Mouse (Mus musculus) CH12F3 (cell line): Measurements from ENCODE around the gene Tsc22d2.

Experiments
- in situ Hi-C: fragments of 300-500 bp; cut with MboI; formaldehyde crosslinking; loops from 2 replicates; pipeline ENCODE4 v1.14.3; 2020; ENCODE audit warnings: low sequenced_read_pairs

Tsc22d2 gene

GRCm38 (mm10) chr3:58508020-58508750, 93.7 kb downstream of the Tsc22d2 start:
- in situ Hi-C loops, result loop anchor here (25.0 kb wide), 1 partner anchor 179 kb away; the partner anchor contains the start of gene Siah2

- in situ Hi-C loops, result loop anchor here (25.0 kb wide), 1 partner anchor 176 kb away; the partner anchor contains the start of gene Siah2
These were observed 97.1 kb downstream of the Tsc22d2 start for GRCm38 (mm10) chr3:58511581-58511980.

GRCm38 (mm10) chr3:58512740-58513139, 98.2 kb downstream of the Tsc22d2 start:
- in situ Hi-C loops, result loop anchor here (25.0 kb wide), 1 partner anchor 175 kb away; the partner anchor contains the start of gene Siah2

- in situ Hi-C loops, result loop anchor here (25.0 kb wide), 1 partner anchor 174 kb away; the partner anchor contains the start of gene Siah2
These were observed 99.0 kb downstream of the Tsc22d2 start for GRCm38 (mm10) chr3:58513483-58513882.

- in situ Hi-C loops, result loop anchor here (25.0 kb wide), 1 partner anchor 171 kb away; the partner anchor contains the start of gene Siah2
These were observed 101.6 kb downstream of the Tsc22d2 start for GRCm38 (mm10) chr3:58515947-58516601.
